Mouse (Mus musculus) left cerebral cortex, adult 18-20 months (tissue): Measurements from ENCODE around the gene Grb14. TPM values are rescaled to one million over a fixed set of nuclear protein-coding genes. Genes with fewer than 3 reads are reported as not detected.

Experiments used
- DNase-seq, 2 experiments: peaks; one replicate each; pipeline ENCODE4 v3.0.0; 2021 to 2022; ENCODE audit warnings: low spot score in 2 of 2, mixed read lengths in 1 of 2
- total RNA-seq, 2 experiments: library from RNA; stranded (reverse); gene quantifications; 2 replicates each; pipeline ENCODE4 v1.2.3; 2021

Gene Grb14
- total RNA-seq, 2 experiments from 2014 or later, result 20.1 to 23.3 TPM

DNA sequence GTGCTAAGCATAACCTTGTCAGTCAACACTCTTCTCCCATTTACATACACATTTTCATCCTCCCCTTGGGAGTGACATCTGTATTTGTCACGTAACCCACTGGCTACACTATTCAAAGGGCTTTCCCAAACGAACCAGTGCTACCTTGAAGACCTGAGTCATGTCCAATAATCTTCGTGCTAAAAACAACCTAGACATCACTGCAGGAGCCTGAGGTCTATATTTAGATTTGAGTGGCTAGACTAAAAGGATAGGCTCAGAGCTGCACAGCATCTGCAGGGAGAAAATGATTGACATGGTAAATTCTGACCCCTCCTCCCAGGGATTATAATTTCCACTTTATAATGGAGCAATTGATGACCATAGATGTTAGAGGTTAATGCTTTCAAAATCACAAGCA, 37.0 kb downstream of the Grb14 start:
- DNase-seq, result no peak

DNA sequence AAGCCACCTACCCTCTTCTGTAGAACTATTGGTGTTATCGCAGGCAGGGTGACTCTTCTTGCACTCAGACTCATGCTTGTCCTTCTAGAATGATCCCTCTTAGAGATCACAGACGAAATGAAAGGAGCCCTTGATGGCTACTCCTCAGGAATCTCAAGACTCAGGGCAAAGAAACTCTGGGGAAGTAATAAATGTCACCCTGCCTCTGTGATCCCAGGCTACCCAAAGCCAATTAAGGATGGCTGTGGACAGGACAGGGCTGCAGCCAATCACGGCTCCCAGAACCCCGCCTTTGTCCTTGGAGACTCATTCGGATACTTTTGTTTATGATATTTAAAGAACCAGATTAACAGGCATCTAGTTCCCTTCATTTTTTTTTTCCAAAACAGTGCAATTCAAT, 49.2 kb downstream of the Grb14 start:
- no peak for DNase-seq

DNA sequence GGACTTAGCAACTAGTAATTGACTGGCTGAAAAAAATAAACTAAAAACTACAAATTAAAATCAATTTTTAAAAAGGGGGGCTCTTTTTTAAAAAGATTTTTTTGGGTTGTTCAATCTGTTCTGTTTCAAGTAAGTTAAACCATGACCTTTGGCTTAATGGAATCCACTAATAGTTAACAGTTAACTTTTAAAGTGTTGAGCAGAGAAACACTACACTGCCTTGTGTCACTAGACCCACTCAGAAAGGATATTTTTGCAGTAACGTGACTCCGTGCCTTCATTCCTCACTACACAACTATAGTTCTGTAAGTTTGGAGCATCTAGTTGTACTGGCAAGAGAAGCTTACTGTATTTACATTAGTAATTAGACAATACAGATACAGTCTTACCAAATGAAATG, 50.2 kb downstream of the Grb14 start:
- no peak for DNase-seq

DNA sequence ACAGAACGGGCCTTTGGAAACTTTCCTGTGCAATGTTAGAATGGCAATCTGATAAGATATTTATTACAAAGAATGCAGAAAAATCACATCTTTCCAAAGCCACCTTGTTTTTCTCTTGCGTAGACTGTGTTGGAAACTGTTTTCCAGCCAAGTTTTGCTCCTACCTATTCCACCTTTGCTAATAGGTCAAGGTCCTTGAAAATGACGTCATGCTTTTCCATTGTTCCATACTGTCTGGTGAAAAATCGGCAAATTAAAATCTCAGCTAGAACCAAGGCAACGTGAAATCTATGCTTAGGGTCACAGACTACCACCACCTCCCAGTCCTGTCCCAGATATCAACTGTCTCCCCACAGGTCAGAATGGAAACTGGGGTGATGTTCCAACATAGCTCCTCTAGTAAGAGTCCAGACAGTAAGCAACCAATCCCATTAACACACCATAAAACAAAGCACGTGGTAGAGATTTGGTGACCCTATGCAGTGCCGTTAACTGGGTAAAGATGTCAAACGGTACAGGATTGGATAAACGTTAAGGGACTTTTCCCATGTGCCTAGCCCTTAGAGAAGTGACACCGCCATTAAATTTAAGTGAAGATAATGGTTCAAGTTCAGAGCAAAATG, 50.9 kb downstream of the Grb14 start:
- no peak for DNase-seq

DNA sequence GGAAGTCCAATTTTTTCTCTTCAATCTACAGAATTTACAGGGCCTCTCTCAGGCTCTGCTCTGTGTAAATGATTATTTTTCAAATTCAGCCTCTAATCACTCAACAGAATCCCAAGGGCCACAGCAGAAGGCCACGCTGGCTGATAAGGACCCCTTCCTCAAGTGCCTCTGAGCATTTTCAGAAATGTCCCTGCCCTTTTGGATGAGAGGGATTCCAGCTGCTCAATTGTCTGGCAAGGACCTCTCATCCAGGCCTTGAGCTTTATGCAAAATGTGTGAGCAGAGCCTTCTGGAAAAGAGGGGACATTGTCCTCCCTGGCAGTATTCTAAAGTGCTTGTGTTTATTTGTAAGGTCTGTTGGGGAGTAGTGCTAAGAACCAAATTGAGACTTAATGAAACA, 51.7 kb downstream of the Grb14 start:
- no peak for DNase-seq

DNA sequence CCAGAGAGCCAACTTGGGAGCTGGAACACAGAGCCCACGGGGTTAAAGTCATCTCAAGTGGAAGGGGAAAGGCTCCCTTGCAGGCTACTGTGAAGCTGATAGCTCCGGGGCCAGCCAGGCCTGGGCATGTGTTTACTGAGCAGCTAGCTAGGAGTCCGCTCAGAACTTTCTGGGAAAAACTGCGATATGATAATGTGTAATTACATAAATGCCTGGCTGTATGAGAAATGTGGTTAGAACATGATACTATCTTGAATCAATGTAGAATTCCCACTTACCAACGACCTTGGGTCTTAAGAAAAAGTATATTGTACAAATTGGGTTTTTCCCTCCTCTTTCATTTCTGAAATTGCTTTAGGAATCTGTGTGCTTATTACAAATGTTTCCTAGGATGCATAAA, 53.0 kb downstream of the Grb14 start:
- DNase-seq, result no peak

DNA sequence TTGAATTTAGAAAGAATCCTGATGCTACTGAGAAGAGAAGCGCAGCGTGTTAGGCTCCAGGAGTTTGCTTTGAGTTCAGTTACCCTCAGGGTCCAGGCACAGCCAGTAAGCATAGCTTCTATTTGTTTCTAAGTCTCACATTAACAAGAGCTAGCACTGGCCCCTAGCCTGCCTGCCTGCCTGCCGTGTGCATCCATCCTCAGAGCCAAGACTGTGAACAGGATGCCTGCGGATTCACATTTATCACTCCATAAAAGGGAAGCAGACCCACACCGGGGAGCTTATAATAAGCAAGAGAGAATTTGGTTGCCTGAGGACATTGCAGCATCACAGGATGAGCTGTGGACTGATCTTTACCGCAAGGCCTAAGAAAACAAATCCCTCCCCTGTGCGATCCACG, 53.8 kb downstream of the Grb14 start:
- no peak for DNase-seq

DNA sequence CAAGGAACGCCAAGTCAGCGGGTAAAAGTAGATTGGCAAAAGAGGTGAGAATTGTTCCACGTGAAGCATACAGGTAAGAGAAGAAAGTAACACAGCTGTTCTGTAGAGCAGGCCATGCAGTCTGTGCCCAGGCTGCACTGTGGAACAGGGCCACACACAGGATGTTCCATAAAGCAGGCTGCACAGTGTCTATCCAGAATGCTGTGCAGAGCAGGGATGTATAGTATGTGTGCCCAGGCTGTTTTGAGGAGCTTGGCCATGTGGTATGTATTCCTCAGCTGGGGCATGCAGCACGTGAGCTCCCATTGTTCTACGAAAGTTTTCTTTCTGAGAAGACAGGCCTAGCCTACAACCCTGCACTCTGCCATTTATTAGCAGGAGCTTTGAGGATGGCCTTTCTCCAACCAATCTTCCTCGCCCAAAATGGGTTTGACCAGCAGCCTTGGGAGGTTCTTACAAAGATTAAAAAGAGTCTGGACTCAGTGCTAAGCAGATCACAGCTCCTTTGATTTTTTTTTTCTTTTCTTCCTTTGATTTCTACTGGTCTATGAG, 57.8 kb downstream of the Grb14 start:
- no peak for DNase-seq

DNA sequence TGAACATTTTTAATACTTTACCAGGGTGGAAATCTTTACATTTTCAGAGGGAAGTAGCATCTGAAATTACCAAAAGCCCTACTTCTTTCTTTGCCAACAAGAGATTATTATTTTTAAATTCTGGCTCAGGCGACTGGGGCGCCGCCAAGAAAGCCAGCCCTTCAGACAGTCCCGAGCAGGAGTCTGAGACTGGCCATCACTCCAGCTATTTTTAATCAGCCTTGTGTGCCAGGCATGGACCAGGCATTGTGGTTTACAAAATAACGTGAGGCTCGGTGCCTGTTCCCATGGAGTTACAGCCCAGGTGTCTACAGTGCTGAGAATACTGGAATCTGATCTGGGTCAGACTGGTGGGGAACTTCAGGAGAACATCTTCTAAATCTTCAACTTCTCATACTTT, 58.5 kb downstream of the Grb14 start:
- no peak for DNase-seq

DNA sequence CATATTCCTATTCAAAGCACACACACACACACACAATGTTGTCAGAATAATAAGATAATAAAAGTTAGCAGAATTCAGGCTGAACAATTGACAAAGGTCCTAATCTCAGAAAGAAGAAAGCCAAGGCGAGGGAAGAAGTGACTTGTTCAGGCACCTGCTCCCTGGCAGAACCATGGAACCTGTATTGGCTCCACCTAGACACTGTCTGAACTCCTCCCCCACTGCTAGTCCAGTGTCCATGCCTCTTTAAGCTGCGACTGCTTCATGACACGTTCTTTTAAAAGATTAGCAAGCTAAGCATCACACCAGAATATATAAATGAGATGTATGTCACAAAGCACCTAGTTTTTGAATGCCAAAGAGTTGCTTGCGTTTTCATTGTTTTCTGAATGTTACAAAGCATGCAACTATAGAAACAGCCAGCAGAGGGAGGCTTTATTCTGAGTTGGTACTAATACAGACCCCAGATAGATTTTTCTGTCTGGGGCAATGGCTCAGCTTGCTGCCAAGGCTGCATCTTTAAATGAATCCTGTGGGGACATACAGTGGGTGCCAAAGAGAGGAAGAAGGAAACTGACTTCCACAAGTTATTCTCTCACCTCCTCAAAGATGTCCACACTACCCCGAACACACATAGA, 59.4 kb downstream of the Grb14 start:
- peak; percentile 21 to 55 for DNase-seq

DNA sequence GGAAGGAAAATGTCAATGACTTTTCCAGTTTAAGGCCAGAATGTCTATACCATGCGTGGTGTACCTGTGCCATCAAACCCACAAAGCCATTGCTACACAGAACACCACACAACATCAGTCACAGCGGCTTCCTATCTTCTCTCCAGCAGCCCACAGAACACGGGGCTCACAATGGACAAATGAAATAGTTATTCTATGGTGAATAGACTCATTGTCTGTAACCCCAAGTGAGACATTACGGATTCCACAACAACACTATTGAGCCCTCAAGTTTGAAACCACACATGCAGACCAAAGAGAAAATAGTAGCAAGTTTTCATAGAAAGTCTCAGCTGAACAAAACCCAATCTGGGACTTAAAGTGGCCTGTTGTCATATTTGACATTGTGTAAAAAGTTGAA, 62.6 kb downstream of the Grb14 start:
- DNase-seq, result no peak

DNA sequence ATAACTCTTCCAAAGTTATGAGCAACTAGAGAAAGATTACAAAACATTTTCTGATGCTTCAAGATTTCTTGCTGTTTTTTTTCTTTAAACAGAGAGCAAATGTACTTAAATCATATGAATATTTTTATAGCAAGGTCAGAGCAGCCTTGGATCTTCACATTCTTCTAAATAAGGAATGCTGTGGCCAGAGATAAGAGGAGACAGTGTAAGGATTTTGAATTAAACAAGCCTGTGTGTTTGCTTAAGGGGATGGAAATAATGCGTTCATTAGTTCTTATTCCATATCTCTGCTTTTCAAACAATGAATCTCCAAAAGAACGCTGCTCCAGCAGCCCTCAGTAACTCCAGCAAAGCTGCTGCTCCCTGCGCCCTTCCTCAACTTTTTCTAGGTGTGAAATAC, 63.4 kb downstream of the Grb14 start:
- no peak for DNase-seq

DNA sequence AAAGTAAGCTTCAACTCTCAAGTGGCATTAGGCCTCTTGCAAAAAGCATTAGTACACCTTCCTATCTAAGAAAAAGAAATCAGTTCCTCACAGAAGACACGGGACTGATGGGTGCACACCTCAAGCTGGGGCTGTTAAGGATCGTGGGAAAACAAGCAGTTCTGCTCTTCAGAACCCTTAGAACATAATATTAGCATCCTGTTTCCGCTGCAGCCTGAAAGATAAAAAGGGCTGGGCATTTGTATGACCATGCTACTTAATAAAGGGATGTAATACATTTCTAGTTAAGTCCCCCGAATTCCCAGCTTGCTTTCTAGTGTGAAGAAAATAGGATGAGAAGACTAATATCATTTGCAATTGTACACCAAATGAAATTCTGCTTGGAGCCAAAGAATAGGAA, 65.1 kb downstream of the Grb14 start:
- no peak for DNase-seq

DNA sequence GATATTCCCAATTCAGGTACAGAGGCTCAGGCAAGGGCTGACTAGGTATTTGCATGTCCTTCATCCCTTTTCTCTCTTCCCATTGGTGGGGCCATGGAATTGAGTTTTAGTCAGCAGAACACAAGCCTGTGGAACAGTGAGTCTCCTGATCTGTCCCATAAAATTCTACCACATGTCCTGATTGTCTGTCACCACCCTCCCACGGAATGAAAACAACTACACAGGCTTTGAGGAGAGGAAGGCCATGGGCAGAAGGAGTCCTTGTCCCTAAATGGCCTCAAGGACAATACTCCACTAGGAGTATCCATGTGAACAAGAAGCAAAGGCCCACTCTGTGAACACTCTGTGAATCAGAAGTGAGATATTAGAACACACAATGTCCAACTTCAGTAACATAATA, 69.3 kb downstream of the Grb14 start:
- no peak for DNase-seq

DNA sequence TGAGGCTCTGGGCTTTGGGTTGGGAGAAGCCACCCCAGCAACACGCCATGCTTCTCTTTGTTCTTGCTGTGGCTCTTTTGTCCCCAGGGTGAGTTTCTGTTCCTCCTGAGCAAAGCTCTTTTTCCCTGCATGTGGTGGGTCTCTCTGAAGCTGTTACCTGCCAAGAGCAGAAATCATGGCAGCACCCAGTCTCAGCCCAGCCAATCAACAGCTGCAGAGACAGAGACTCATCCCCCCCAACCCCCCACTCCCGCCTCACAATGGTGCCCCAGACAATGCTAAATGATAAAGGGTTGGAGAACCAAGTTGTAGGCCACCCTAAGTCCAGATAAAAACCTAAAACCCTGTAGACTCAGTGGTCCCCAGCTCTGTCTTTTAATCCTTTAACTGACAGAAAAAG, 75.6 kb downstream of the Grb14 start:
- DNase-seq, result no peak

DNA sequence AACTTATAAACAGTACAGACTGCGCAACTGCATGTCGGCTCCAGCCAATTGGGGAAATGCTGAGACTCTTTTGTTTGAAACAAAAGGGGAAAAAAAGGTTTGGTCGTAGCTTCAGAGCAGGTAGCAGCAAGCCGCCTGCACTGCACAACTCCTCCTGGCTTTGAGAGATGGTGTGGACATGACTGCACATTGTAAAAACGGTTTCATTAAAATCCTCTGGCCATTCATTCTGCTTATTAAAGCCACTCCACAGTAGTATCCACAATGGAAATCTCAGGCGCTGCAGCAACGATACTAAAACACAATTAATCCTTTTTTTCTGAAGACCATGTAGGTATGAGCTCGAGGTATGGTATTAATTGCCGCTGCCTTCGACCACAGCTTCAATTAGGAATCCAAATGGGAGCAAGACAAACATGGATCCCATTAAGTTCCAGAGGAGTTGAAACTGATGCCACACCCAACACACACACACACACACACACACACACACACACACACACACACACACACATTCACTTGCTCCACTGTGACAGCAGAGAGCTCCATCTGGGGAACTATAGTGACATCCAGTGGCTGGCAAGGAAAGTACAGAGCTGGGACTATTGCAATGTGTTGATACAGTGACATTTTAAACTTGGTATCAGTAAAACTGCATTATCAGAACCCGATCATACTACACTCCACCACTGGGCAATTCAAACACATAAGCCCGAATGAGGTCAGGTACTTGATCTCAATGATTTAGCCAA, 76.2 kb downstream of the Grb14 start:
- peak; percentile 57 to 58 for DNase-seq

DNA sequence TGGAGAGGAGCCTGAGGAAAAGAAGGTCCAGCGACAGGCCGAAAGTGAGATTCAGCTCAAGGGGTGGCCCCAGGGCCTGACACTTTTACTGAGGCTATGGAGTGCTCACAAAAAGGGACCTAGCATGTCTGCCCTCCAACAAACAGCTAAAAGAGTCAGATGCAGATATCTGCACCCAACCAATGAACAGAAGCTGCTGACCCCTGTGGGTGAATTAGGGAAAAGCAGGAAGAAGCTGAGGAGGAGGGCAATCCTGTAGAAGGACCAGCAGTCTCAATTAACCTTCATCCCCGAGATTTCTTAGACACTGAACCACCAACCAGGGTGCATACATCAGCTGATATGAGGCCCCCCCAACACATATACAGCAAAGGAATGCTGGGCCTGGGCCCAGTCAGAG, 77.3 kb downstream of the Grb14 start:
- DNase-seq, result no peak

DNA sequence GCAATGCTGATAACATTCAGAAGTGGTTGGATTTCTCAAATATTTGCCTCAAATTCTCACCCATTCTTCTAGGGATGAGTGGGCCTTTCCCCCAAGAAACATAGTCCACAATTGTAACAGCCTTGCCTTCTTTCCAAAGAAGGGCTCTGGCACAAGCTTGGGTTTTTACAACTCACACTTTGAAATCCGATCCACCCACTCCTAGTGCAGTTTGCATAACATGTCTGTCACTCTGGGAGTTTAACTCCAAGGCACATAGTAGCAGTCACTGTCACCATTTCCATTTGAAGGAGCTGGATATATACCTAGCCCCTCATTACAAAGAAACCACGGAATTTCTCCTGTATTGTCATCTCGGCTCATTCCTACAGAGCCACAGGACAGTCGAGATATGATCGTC, 103.9 kb downstream of the Grb14 start:
- DNase-seq, result no peak

DNA sequence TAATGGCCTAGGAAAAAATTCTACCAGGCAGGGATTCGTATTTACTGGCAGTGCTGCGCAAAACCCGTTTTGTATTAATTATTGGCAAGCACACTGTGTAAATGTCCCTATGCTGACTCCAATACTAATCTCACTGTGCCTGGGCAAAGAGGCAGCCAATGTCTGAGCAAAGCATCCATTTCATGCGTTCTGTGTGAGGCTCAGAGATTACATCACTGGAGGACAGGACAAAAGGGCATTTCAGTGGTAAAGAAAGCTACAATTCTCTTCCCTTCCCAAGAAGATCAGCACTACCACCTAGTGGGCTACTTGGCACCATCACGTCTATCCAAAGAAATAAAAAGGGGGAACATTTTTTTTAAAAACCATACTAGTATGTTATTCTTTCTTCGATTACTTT, 109.3 kb downstream of the Grb14 start:
- DNase-seq, result peak; percentile 3 to 12

DNA sequence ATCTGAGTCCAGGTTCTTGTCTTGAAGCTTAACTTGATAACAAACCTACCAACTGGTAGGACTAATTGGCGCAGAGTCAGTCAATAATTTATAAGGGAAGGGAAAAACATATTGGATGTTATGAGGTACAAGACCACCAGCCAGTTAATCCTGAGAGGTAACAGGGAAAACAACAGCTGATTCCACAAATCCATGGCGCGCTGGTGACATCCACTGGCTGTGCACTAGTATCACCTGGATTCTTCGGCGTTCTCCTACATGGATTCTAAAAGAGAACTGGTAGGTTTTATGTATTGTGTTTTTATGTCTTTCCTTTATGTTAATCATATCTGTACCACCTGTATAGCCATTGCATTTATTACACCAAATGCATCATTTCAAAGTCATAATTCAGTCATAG, 119.9 kb downstream of the Grb14 start:
- DNase-seq, result no peak

DNA sequence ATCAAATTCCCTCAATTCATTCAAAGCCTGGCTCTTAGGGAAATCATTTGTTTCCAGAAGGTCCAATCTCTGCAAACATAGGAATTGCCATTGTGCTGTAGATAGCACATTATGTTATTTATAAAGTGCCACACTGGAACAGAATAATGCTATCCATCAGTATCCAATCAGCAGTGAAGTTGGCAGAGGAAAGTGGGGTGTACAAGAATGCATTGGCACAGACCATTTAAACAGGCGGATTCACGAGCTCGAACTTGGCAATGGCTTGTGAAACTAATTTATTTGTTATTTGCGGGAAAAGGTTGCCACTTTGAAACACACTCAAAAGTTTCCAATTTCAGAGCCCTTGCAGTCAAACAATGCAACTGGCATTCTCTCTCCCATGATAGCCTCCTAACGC, 126.9 kb downstream of the Grb14 start:
- DNase-seq, result no peak

DNA sequence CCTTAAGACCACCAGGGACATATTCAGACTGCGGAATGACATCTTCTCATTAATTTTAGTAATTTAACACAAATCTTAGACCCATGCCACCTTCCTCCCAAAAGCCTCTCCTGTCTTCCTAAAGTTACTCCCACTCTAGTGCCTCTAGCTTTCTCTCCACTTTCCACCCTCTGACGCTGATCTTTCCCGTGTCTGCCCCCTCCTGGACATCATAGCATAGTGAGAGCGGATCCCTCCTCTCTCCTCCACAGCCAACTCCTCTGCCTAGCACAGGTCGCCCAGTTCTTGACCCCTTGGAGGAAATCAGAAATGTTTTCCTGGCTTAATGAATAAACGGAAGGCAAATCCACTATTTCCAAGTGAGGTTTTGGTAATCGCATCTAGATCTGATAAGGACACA, 131.6 kb downstream of the Grb14 start:
- no peak for DNase-seq
